Mouse (Mus musculus) hindbrain, embryonic 13.5 days (tissue): ENCODE results near the gene Prrx1. TPM values are rescaled to one million over a fixed set of nuclear protein-coding genes. Genes with fewer than 3 reads are reported as not detected.

Experiments
- ATAC-seq: fragments of 200-750 bp; cut with Nextera tagmentation; 2 replicates; pipeline ENCODE4 v1.8.0; 2017; ENCODE audit warnings: moderate TSS enrichment; ENCODE audit not compliant: low FRiP score
- H3K27ac ChIP-seq: fragments of 300-500 bp; sonication (generic); 2 replicates; pipeline ENCODE4 v1.5.1; 2015; ENCODE audit warnings: inconsistent platforms, mild to moderate bottlenecking, moderate library complexity
- H3K27me3 ChIP-seq: fragments of 300-500 bp; sonication (generic); 2 replicates; pipeline ENCODE4 v1.6.1; 2015; ENCODE audit warnings: mild to moderate bottlenecking, inconsistent platforms
- H3K36me3 ChIP-seq: fragments of 300-500 bp; sonication (generic); 2 replicates; pipeline ENCODE4 v1.6.1; 2015; ENCODE audit warnings: mild to moderate bottlenecking, inconsistent platforms
- H3K4me1 ChIP-seq: fragments of 300-500 bp; sonication (generic); replicated peaks from 2 replicates; pipeline ENCODE4 v1.6.1; 2015; ENCODE audit warnings: inconsistent platforms
- H3K4me2 ChIP-seq: fragments of 300-500 bp; sonication (generic); 2 replicates; pipeline ENCODE4 v1.6.1; 2015; ENCODE audit warnings: inconsistent platforms, mild to moderate bottlenecking, moderate library complexity
- H3K4me3 ChIP-seq: fragments of 300-500 bp; sonication (generic); 2 replicates; pipeline ENCODE4 v1.5.1; 2015; ENCODE audit warnings: mild to moderate bottlenecking, inconsistent platforms
- H3K9ac ChIP-seq: fragments of 300-500 bp; sonication (generic); 2 replicates; pipeline ENCODE4 v1.6.1; 2015; ENCODE audit warnings: mild to moderate bottlenecking, inconsistent platforms
- H3K9me3 ChIP-seq: fragments of 300-500 bp; sonication (generic); 2 replicates; pipeline ENCODE4 v1.6.1; 2016; ENCODE audit warnings: inconsistent platforms
- WGBS: fragments of 180-500 bp; shearing (Covaris S2); methylation state at CpG from one replicate; pipeline ENCODE4 v1.1.7; 2015; 5-methylcytosine and 5-hydroxymethylcytosine counted together
- polyA plus RNA-seq: library from polyadenylated mRNA; unstranded; fragments of >200 nt; fragmentation: Nextera tagmentation; extraction: Ambion mirVana; gene quantifications from 2 replicates; pipeline ENCODE4 v1.2.1, GENCODE M21; 2015

Gene Prrx1
- polyA plus RNA-seq, 1 experiment from 2014 or later: 6.4 TPM

- H3K27me3 ChIP-seq: no peaks in the 10 kb centered on the region
- no peak overlapping the region for H3K27ac ChIP-seq
- ATAC-seq: peak; percentile 65; the same call in 1 of the 2 replicates
- no peaks in the 10 kb centered on the region for H3K36me3 ChIP-seq
- no peaks in the 10 kb centered on the region for H3K9me3 ChIP-seq
- H3K4me3 ChIP-seq: no peak overlapping the region
- no peak overlapping the region for H3K9ac ChIP-seq
- H3K4me1 ChIP-seq: peaks cover 8% of the 10 kb centered on the region
- WGBS: 45% methylated on average over 2 of the region's 2 CpGs
- no peak overlapping the region for H3K4me2 ChIP-seq
Measured at GRCm38 (mm10) chr1:163280842-163281122, 32.7 kb downstream of the Prrx1 start.

GRCm38 (mm10) chr1:163280097-163280841 lies 33.2 kb downstream of the Prrx1 start:
- no peak overlapping the region for H3K27ac ChIP-seq
- peaks cover 8% of the 10 kb centered on the region for H3K4me1 ChIP-seq
- H3K27me3 ChIP-seq: no peaks in the 10 kb centered on the region
- H3K9me3 ChIP-seq: no peaks in the 10 kb centered on the region
- no peaks in the 10 kb centered on the region for H3K36me3 ChIP-seq
- no peak overlapping the region for H3K9ac ChIP-seq
- WGBS: 55% methylated on average over 7 of the region's 7 CpGs
- H3K4me3 ChIP-seq: no peak overlapping the region
- ATAC-seq: no peak
- no peak overlapping the region for H3K4me2 ChIP-seq

GRCm38 (mm10) chr1:163277069-163277468 lies 36.4 kb downstream of the Prrx1 start:
- Histone ChIP-seq H3K4me3 (no peak overlapping the region), H3K27me3 (no peaks in the 10 kb centered on the region), H3K4me1 (peaks cover 8% of the 10 kb centered on the region), H3K9ac (no peak overlapping the region), H3K4me2 (no peak overlapping the region), H3K27ac (no peak overlapping the region), H3K36me3 (no peaks in the 10 kb centered on the region), H3K9me3 (no peaks in the 10 kb centered on the region)
- 91% methylated on average over 7 of the region's 7 CpGs for WGBS
- ATAC-seq: no peak

GRCm38 (mm10) chr1:163274919-163275318 lies 38.6 kb downstream of the Prrx1 start:
- no peak for ATAC-seq
- Histone ChIP-seq H3K9me3 (no peaks in the 10 kb centered on the region), H3K27me3 (no peaks in the 10 kb centered on the region), H3K36me3 (no peaks in the 10 kb centered on the region), H3K4me1 (no peaks in the 10 kb centered on the region; the same call in 1 of the 2 replicates), H3K4me2 (no peak overlapping the region), H3K27ac (no peak overlapping the region), H3K4me3 (no peak overlapping the region), H3K9ac (no peak overlapping the region)
- 90% methylated on average over 3 of the region's 3 CpGs for WGBS

GRCm38 (mm10) chr1:163273132-163273531 lies 40.4 kb downstream of the Prrx1 start:
- Histone ChIP-seq H3K27ac (no peak overlapping the region), H3K4me2 (no peak overlapping the region), H3K9me3 (no peaks in the 10 kb centered on the region), H3K27me3 (no peaks in the 10 kb centered on the region), H3K4me1 (no peaks in the 10 kb centered on the region), H3K9ac (no peak overlapping the region), H3K36me3 (no peaks in the 10 kb centered on the region), H3K4me3 (no peak overlapping the region)
- WGBS: 89% methylated on average over 3 of the region's 3 CpGs
- ATAC-seq: no peak

GRCm38 (mm10) chr1:163266853-163267538 lies 46.5 kb downstream of the Prrx1 start:
- 93% methylated on average over 8 of the region's 8 CpGs for WGBS
- no peaks in the 10 kb centered on the region for H3K9me3 ChIP-seq
- no peaks in the 10 kb centered on the region for H3K36me3 ChIP-seq
- ATAC-seq: no peak
- H3K27ac ChIP-seq: no peak overlapping the region
- H3K4me2 ChIP-seq: no peak overlapping the region
- no peaks in the 10 kb centered on the region for H3K27me3 ChIP-seq
- H3K4me3 ChIP-seq: no peak overlapping the region
- no peak overlapping the region for H3K9ac ChIP-seq
- no peaks in the 10 kb centered on the region for H3K4me1 ChIP-seq

- 53% methylated on average over 2 of the region's 2 CpGs for WGBS
- H3K36me3 ChIP-seq: no peaks in the 10 kb centered on the region
Measured at GRCm38 (mm10) chr1:163257298-163257697, 56.2 kb downstream of the Prrx1 start.

GRCm38 (mm10) chr1:163255884-163256283 lies 57.6 kb downstream of the Prrx1 start:
- Histone ChIP-seq H3K27ac (no peak overlapping the region), H3K4me3 (no peak overlapping the region), H3K4me1 (no peaks in the 10 kb centered on the region), H3K27me3 (no peaks in the 10 kb centered on the region), H3K4me2 (no peak overlapping the region), H3K9ac (no peak overlapping the region), H3K9me3 (no peaks in the 10 kb centered on the region), H3K36me3 (no peaks in the 10 kb centered on the region)
- 86% methylated on average over 2 of the region's 2 CpGs for WGBS
- no peak for ATAC-seq

More at GRCm38 (mm10) chr1:163257298-163257697, 56.2 kb downstream of the Prrx1 start:
- H3K9me3 ChIP-seq: no peaks in the 10 kb centered on the region
- H3K4me1 ChIP-seq: no peaks in the 10 kb centered on the region
- no peak overlapping the region for H3K4me3 ChIP-seq
- no peak for ATAC-seq
- no peaks in the 10 kb centered on the region for H3K27me3 ChIP-seq
- H3K9ac ChIP-seq: no peak overlapping the region
- H3K27ac ChIP-seq: no peak overlapping the region
- H3K4me2 ChIP-seq: no peak overlapping the region

GRCm38 (mm10) chr1:163252796-163253195 lies 60.7 kb downstream of the Prrx1 start:
- WGBS: 82% methylated on average over 4 of the region's 4 CpGs
- no peaks in the 10 kb centered on the region for H3K9me3 ChIP-seq
- H3K27ac ChIP-seq: no peak overlapping the region
- H3K36me3 ChIP-seq: no peaks in the 10 kb centered on the region
- no peaks in the 10 kb centered on the region for H3K4me1 ChIP-seq
- H3K27me3 ChIP-seq: no peaks in the 10 kb centered on the region
- no peak overlapping the region for H3K4me3 ChIP-seq
- no peak overlapping the region for H3K4me2 ChIP-seq
- no peak overlapping the region for H3K9ac ChIP-seq
- ATAC-seq: no peak

GRCm38 (mm10) chr1:163252331-163252730 lies 61.2 kb downstream of the Prrx1 start:
- Histone ChIP-seq H3K27me3 (no peaks in the 10 kb centered on the region), H3K4me1 (no peaks in the 10 kb centered on the region), H3K4me3 (no peak overlapping the region), H3K36me3 (no peaks in the 10 kb centered on the region), H3K4me2 (no peak overlapping the region), H3K9me3 (no peaks in the 10 kb centered on the region), H3K9ac (no peak overlapping the region), H3K27ac (no peak overlapping the region)
- ATAC-seq: no peak
- WGBS: 75% methylated on average over 5 of the region's 5 CpGs

GRCm38 (mm10) chr1:163251766-163252165 lies 61.7 kb downstream of the Prrx1 start:
- Histone ChIP-seq H3K36me3 (no peaks in the 10 kb centered on the region), H3K4me2 (no peak overlapping the region), H3K4me3 (no peak overlapping the region), H3K9me3 (no peaks in the 10 kb centered on the region), H3K9ac (no peak overlapping the region), H3K27me3 (no peaks in the 10 kb centered on the region), H3K27ac (no peak overlapping the region), H3K4me1 (no peaks in the 10 kb centered on the region)
- 82% methylated on average over 1 of the region's 1 CpGs for WGBS
- no peak for ATAC-seq

GRCm38 (mm10) chr1:163238950-163239349 lies 74.6 kb downstream of the Prrx1 start:
- Histone ChIP-seq H3K4me3 (no peak overlapping the region), H3K27me3 (no peaks in the 10 kb centered on the region), H3K9me3 (no peaks in the 10 kb centered on the region), H3K36me3 (no peaks in the 10 kb centered on the region), H3K9ac (no peak overlapping the region), H3K4me1 (no peaks in the 10 kb centered on the region), H3K27ac (no peak overlapping the region), H3K4me2 (no peak overlapping the region)
- WGBS: 78% methylated on average over 4 of the region's 4 CpGs
- no peak for ATAC-seq

- H3K27ac ChIP-seq: no peak overlapping the region
- no peaks in the 10 kb centered on the region for H3K4me1 ChIP-seq
- peaks cover 4% of the 10 kb centered on the region; the same call in 1 of the 2 replicates for H3K9me3 ChIP-seq
- no peak overlapping the region for H3K4me2 ChIP-seq
- H3K9ac ChIP-seq: no peak overlapping the region
- H3K36me3 ChIP-seq: no peaks in the 10 kb centered on the region
- no peaks in the 10 kb centered on the region for H3K27me3 ChIP-seq
- WGBS: 80% methylated on average over 3 of the region's 3 CpGs
- no peak for ATAC-seq
- no peak overlapping the region for H3K4me3 ChIP-seq
Measured at GRCm38 (mm10) chr1:163231230-163231629, 82.3 kb downstream of the Prrx1 start.
